Mouse (Mus musculus): ENCODE results near the gene Gnaq.

DNA sequence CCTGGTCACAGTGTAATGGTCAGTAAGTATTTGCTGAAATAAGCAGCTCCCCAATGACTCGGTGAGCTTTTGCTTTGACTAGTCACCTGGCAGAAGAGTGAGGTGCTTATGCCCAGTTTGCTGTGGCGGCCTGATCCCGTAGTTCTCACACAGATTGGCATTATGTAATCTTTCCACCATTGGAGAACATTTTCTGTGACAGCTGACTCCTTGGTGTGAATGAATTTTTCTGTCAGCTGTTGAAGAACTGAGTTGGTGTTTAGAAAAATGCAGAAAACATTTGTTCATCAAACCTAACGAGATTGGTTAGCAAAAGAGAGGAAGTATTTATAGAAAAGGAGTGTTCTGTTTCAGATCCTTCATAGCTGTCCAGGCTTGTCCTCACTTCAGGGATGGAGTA lies 34.6 kb downstream of the Gnaq start:
- TF ChIP-seq EP300 (IDR thresholded peaks at IDR 0.05; ENCODE audit: low read depth) (no peak), CTCF (IDR thresholded peaks at IDR 0.05; ENCODE audit: low read depth) (no peak)
